Mouse (Mus musculus): ENCODE measurements around the gene Rgs3.

- no peak for TF ChIP-seq ETS1 (IDR thresholded peaks at IDR 0.05; ENCODE audit: low read depth, low read length)
- no peak for TF ChIP-seq EP300 (IDR thresholded peaks at IDR 0.05; ENCODE audit: low read depth in 1 of 2, low read length in 2 of 2)
- no peak for TF ChIP-seq MEF2A (IDR thresholded peaks at IDR 0.05; ENCODE audit: extremely low read depth, insufficient replicate concordance, low read depth, low read length, poor library complexity, severe bottlenecking)
- no peak for TF ChIP-seq POLR2AphosphoS2 (IDR thresholded peaks at IDR 0.05; ENCODE audit: low read length)
- no peak for TF ChIP-seq CTCF (IDR thresholded peaks at IDR 0.05 in 2 of 3, conservative IDR thresholded peaks at IDR 0.05 in 1 of 3; ENCODE audit: control insufficient read depth in 1 of 3, insufficient read depth in 1 of 3, low read depth in 2 of 3, low read length in 3 of 3, poor library complexity in 1 of 3, severe bottlenecking in 1 of 3)
- TF ChIP-seq NRF1 (IDR thresholded peaks at IDR 0.05; ENCODE audit: insufficient read depth, low read depth, low read length, poor library complexity, severe bottlenecking) = no peak
- TF ChIP-seq USF1 (IDR thresholded peaks at IDR 0.05; ENCODE audit: low read depth, low read length) = no peak
- no peak for TF ChIP-seq USF2 (IDR thresholded peaks at IDR 0.05; ENCODE audit: borderline replicate concordance in 1 of 2, insufficient read depth in 1 of 2, low read depth in 1 of 2, low read length in 2 of 2)
- TF ChIP-seq POLR2A (IDR thresholded peaks at IDR 0.05; ENCODE audit: control insufficient read depth in 1 of 2, insufficient read depth in 1 of 2, low read depth in 1 of 2, low read length in 2 of 2, poor library complexity in 1 of 2) = no peak
- no peak for TF ChIP-seq GABPA (IDR thresholded peaks at IDR 0.05; ENCODE audit: low read depth, low read length)
Observed at GRCm38 (mm10) chr4:62619232-62619964, 59.8 kb downstream of the Rgs3 start.
